Comparison of ENCODE assay signal across 8 mouse cellular contexts in the genomic region with DNA sequence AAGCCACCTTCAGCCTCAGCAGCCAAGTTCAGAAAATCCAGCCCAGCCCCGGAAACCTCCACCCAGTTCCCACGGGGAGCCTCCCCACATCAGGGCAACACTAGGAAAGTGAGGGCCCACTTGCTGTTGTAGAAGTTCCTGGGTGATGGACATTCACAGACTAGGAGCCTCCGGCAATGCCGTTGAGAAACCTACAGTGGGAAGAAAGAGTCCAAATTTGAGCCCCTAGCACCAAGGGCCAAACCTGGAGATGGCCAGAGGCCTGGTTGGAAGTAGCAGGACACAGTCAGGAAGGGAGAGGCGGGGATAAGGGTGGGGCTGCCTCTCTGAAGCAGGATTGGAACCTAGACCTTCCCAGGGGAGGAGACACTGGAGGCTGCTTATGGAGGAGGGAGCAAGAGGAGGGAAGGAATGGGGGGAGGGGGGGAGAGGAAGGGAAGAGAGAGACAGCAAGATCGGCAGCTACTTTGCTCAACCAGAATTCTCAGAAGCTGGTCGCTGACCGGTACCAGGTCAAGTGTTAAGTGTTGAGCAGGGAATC. TPM values are rescaled to one million over a fixed set of nuclear protein-coding genes. Genes with fewer than 3 reads are reported as not detected.
DNase-seq lines count a peak whose midpoint lies in the region; ATAC-seq lines count a peak whose summit lies in the region.

No protein-coding gene starts in this region.

- H3K9me3 ChIP-seq in hindbrain, embryonic 16.5 days (ENCODE audit: control insufficient read depth, low read length): no peaks in the 10 kb centered on the region
- no peaks in the 10 kb centered on the region for H3K9me3 ChIP-seq in liver, embryonic 12.5 days (replicated peaks)
- H3K9me3 ChIP-seq in stomach, embryonic 14.5 days (ENCODE audit: control insufficient read depth, low read depth, low read length): no peaks in the 10 kb centered on the region

- 48% methylated on average over 8 of the region's 8 CpGs for WGBS in hindbrain, embryonic 16.5 days
- 18% methylated on average over 8 of the region's 8 CpGs for WGBS in liver, embryonic 12.5 days (ENCODE audit: insufficient replicate concordance)
- WGBS in stomach, embryonic 14.5 days: 29% methylated on average over 8 of the region's 8 CpGs

- H3K36me3 ChIP-seq in hindbrain, embryonic 16.5 days (ENCODE audit: control insufficient read depth, insufficient read depth, low read length): no peaks in the 10 kb centered on the region
- H3K36me3 ChIP-seq in liver, embryonic 12.5 days: no peaks in the 10 kb centered on the region; the same call in 1 of the 2 replicates
- H3K36me3 ChIP-seq in stomach, embryonic 14.5 days (ENCODE audit: control insufficient read depth, insufficient read depth, low read length): no peaks in the 10 kb centered on the region

- H3K27ac ChIP-seq in hindbrain, embryonic 16.5 days (ENCODE audit: low read depth, low read length): no peak overlapping the region
- 0 out of 2 replicates have a peak overlapping the region, but pooled peaks have one; percentile 13 for H3K27ac ChIP-seq in liver, embryonic 12.5 days
- no peak overlapping the region for H3K27ac ChIP-seq in stomach, embryonic 14.5 days (ENCODE audit: low read length)

- peak overlapping the region; percentile 31; the same call in 1 of the 2 replicates for H3K9ac ChIP-seq in hindbrain, embryonic 16.5 days (ENCODE audit: low read depth, low read length)
- H3K9ac ChIP-seq in liver, embryonic 12.5 days: no peak overlapping the region
- no peak overlapping the region for H3K9ac ChIP-seq in stomach, embryonic 14.5 days (replicated peaks; ENCODE audit: low read depth, low read length)

- DNase-seq in 3T3-L1 (ENCODE audit: low read depth, low spot score): peak; percentile 95
- peak; percentile 91 for DNase-seq in Muller cell, postnatal 12 days (ENCODE audit: inconsistent ontology term)
- peak; percentile 61 to 74 for DNase-seq in gastrocnemius, adult 8-10 months (ENCODE audit: low spot score in 2 of 2)
- DNase-seq in cerebellum, postnatal 14 days: no peak
- DNase-seq in c-Kit-positive CD71-positive TER-119-positive erythroid progenitor cells, embryonic 14.5 days (ENCODE audit: low spot score): no peak

- no peaks in the 10 kb centered on the region for H3K27me3 ChIP-seq in hindbrain, embryonic 16.5 days (replicated peaks; ENCODE audit: control insufficient read depth, insufficient read depth, low read length)
- peaks cover 36% of the 10 kb centered on the region for H3K27me3 ChIP-seq in liver, embryonic 12.5 days (replicated peaks)
- H3K27me3 ChIP-seq in stomach, embryonic 14.5 days (ENCODE audit: control insufficient read depth, insufficient read depth, low read length): no peaks in the 10 kb centered on the region

- H3K4me1 ChIP-seq in hindbrain, embryonic 16.5 days (ENCODE audit: control insufficient read depth, insufficient read depth, low read depth, low read length): peaks cover 20% of the 10 kb centered on the region
- peaks cover 35% of the 10 kb centered on the region for H3K4me1 ChIP-seq in liver, embryonic 12.5 days
- peaks cover 14% of the 10 kb centered on the region; the same call in 1 of the 2 replicates for H3K4me1 ChIP-seq in stomach, embryonic 14.5 days (ENCODE audit: control insufficient read depth, insufficient read depth, low read length)

- peak overlapping the region; percentile 2; the same call in 1 of the 2 replicates for H3K4me3 ChIP-seq in hindbrain, embryonic 16.5 days (ENCODE audit: low read length)
- peak overlapping the region; percentile 93; the same call in 1 of the 2 replicates for H3K4me3 ChIP-seq in liver, embryonic 12.5 days
- peak overlapping the region; percentile 97; the same call in 1 of the 2 replicates for H3K4me3 ChIP-seq in stomach, embryonic 14.5 days (ENCODE audit: low read depth, low read length)

- peak overlapping the region; percentile 93 for H3K4me2 ChIP-seq in hindbrain, embryonic 16.5 days (ENCODE audit: low read length)
- H3K4me2 ChIP-seq in liver, embryonic 12.5 days: peak overlapping the region; percentile 98
- H3K4me2 ChIP-seq in stomach, embryonic 14.5 days (replicated peaks; ENCODE audit: low read depth, low read length): peak overlapping the region; percentile 66

- no peak for ATAC-seq in hindbrain, embryonic 16.5 days
- no peak for ATAC-seq in liver, embryonic 12.5 days
- no peak for ATAC-seq in stomach, embryonic 14.5 days (ENCODE audit: insufficient number of reproducible peaks, insufficient read depth, low FRiP score, low read depth)

RNA-seq across cellular contexts. Expression of a gene that starts 1.3 kb away (rescaled TPM):
- total RNA-seq in gastrocnemius, adult 8-10 months (2022): 10 to 100 TPM; 20.1 to 25.7 (median 21.3) TPM
- 13.1 and 16.7 TPM in 2 replicates for polyA plus RNA-seq in hindbrain, embryonic 16.5 days (2015; fragmentation: Nextera tagmentation; extraction: Ambion mirVana)
- polyA plus RNA-seq in liver, embryonic 12.5 days (2016; fragmentation: Nextera tagmentation; extraction: Ambion mirVana): 13.9 and 15.5 TPM in 2 replicates
- 71.0 and 75.0 TPM in 2 replicates for polyA plus RNA-seq in stomach, embryonic 14.5 days (2014; fragmentation: Nextera tagmentation; extraction: Ambion mirVana)

RNA-seq across cellular contexts. Expression of a gene that starts 2.9 kb away (rescaled TPM):
- 10 to 100 TPM; 43.2 to 50.7 (median 48.4) TPM for total RNA-seq in gastrocnemius, adult 8-10 months (2022)
- polyA plus RNA-seq in hindbrain, embryonic 16.5 days (2015; fragmentation: Nextera tagmentation; extraction: Ambion mirVana): 38.6 and 47.1 TPM in 2 replicates
- 19.0 and 21.4 TPM in 2 replicates for polyA plus RNA-seq in liver, embryonic 12.5 days (2016; fragmentation: Nextera tagmentation; extraction: Ambion mirVana)
- polyA plus RNA-seq in stomach, embryonic 14.5 days (2014; fragmentation: Nextera tagmentation; extraction: Ambion mirVana): 48.9 and 49.8 TPM in 2 replicates

RNA-seq across cellular contexts. Expression of a gene that starts 20.6 kb away (rescaled TPM):
- total RNA-seq in gastrocnemius, adult 8-10 months (2022): 10 to 100 TPM in 1 of 4 experiments, 1 to 10 TPM in 3; 8.2 to 13.0 (median 9.4) TPM
- 10.2 and 15.7 TPM in 2 replicates for polyA plus RNA-seq in hindbrain, embryonic 16.5 days (2015; fragmentation: Nextera tagmentation; extraction: Ambion mirVana)
- polyA plus RNA-seq in liver, embryonic 12.5 days (2016; fragmentation: Nextera tagmentation; extraction: Ambion mirVana): 23.6 and 25.4 TPM in 2 replicates
- 60.6 and 62.9 TPM in 2 replicates for polyA plus RNA-seq in stomach, embryonic 14.5 days (2014; fragmentation: Nextera tagmentation; extraction: Ambion mirVana)

RNA-seq across cellular contexts. Expression of a gene that starts 21.7 kb away (rescaled TPM):
- total RNA-seq in gastrocnemius, adult 8-10 months (2022): 10 to 100 TPM; 13.5 to 22.2 (median 17.9) TPM
- 63.5 and 65.4 TPM in 2 replicates for polyA plus RNA-seq in hindbrain, embryonic 16.5 days (2015; fragmentation: Nextera tagmentation; extraction: Ambion mirVana)
- 50.4 and 55.9 TPM in 2 replicates for polyA plus RNA-seq in liver, embryonic 12.5 days (2016; fragmentation: Nextera tagmentation; extraction: Ambion mirVana)
- polyA plus RNA-seq in stomach, embryonic 14.5 days (2014; fragmentation: Nextera tagmentation; extraction: Ambion mirVana): 89.2 and 96.0 TPM in 2 replicates

RNA-seq across cellular contexts. Expression of a gene that starts 32.7 kb away (rescaled TPM):
- 100 to 1,000 TPM; 144 to 162 (median 152) TPM for total RNA-seq in gastrocnemius, adult 8-10 months (2022)
- polyA plus RNA-seq in hindbrain, embryonic 16.5 days (2015; fragmentation: Nextera tagmentation; extraction: Ambion mirVana): 629 and 637 TPM in 2 replicates
- polyA plus RNA-seq in liver, embryonic 12.5 days (2016; fragmentation: Nextera tagmentation; extraction: Ambion mirVana): 248 and 262 TPM in 2 replicates
- 165 and 186 TPM in 2 replicates for polyA plus RNA-seq in stomach, embryonic 14.5 days (2014; fragmentation: Nextera tagmentation; extraction: Ambion mirVana)

Comparison
In these comparisons a context has a peak if more than half of its experiments do, and no peak if none do; other contexts are left out.
1. DNase-seq: peak in 3T3-L1 (single experiment), Muller cell, postnatal 12 days (single experiment) and gastrocnemius, adult 8-10 months (2 of 2); none in cerebellum, postnatal 14 days (0 of 2) and c-Kit-positive CD71-positive TER-119-positive erythroid progenitor cells, embryonic 14.5 days (single experiment).
2. H3K4me3 ChIP-seq: peak in every context shown above with its lines; median percentile 97 in stomach, embryonic 14.5 days; 93 in liver, embryonic 12.5 days; 2 in hindbrain, embryonic 16.5 days.
3. Peak in every context shown above with its lines, with median percentiles within 50 percentile points of each other: H3K4me2 ChIP-seq.